Mouse (Mus musculus) left cerebral cortex, adult 11 months (tissue): ENCODE data around the gene Dip2a.

Experiments used
- DNase-seq: peaks from one replicate; pipeline ENCODE4 v3.0.0; 2022; ENCODE audit warnings: low spot score

The Dip2a gene

DNA sequence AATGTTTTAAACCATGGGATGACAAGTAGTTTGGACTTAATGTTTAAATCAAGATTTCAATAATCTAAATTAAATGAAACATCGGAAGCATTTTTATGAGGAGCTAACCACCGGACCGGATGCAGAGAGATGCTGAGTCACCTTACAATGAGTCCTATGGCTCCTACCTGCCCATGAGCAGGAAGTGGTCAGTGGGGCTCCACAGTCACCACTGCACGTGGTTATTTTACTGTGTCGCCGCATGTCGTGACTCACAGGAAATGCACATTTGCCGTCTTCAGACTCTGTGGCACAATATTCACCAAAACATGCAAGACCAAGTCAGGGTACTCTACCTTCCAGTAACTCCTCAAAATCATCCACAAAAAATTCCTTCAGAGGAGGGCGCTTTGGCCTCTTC is 38.4 kb downstream of the Dip2a start:
- DNase-seq, result no peak

DNA sequence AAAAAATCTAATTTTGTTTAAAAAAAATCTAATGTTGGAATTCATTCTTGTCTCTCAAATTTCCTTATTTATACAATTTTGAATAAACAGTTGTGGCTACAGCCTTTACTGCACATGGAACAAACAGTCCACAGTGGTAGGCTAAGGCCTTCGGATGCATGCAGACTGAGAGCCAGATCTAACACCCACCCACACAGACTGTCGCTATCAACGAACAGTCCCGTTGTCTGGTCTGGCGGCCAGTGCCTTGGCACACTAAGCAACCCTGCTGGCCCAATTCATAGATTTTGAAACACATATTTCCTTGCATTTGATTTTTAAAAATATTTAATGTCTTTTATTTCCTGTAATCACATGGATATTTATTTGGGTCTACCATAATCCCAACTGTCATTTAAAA is 45.0 kb downstream of the Dip2a start:
- DNase-seq, result no peak

- DNase-seq, result no peak
Observed at GRCm38 (mm10) chr10:76293222-76293621, 51.9 kb downstream of the Dip2a start.

DNA sequence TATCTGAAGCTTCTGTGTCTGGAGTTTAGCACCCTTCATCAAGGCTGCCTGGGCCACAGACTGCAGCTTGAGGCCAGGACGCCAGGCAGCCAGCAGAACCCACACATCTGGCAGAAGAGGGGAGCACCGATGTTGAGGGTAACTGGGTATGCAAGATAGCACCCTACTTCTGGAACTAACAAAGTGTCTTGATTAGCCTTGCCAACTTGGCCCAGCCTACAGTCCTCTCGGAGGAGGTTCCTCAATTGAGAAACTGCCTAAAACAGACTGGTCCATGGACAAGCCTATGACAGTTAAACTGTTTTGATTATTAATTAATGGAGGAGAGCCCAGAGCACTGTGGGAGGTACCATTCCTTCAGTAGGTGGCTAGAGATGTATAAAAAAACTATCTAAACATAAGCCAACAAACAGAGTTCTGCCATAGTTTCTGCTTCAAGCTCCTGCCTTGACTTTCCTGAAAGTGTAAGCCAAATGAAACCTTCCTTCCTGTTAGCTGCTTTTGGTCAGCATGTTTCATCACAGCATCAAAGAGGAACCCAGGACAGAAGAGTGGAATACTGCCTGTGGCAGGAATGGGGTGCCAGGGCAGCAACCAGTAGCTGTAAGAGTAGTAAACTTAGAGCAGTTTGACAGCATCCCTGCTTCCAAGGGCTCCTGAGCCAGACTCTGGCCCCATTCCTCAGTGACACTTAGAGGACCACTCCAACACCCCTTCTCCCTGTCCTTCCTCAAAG is 55.0 kb downstream of the Dip2a start:
- DNase-seq, result no peak

DNA sequence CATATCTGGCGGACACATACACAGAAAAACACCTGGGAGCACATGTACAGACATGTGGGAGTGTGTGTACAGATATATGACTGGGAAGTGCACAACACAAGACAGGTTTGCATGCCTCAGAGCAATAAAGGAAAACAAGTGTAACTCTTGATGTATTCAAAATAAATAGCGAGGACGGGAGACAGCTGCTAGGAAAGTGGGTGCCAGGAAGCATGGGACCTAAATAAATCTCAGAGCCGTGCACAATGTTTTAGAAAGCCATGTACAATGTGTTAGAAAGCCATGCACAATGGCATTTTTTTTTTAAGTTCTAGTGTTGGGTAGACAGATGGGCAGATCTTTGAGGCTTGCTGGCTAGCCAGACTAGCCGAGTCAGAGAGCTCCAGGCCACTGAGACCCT is 56.0 kb downstream of the Dip2a start:
- no peak for DNase-seq

- DNase-seq, result no peak
Observed at GRCm38 (mm10) chr10:76288268-76288993, 56.7 kb downstream of the Dip2a start.

DNA sequence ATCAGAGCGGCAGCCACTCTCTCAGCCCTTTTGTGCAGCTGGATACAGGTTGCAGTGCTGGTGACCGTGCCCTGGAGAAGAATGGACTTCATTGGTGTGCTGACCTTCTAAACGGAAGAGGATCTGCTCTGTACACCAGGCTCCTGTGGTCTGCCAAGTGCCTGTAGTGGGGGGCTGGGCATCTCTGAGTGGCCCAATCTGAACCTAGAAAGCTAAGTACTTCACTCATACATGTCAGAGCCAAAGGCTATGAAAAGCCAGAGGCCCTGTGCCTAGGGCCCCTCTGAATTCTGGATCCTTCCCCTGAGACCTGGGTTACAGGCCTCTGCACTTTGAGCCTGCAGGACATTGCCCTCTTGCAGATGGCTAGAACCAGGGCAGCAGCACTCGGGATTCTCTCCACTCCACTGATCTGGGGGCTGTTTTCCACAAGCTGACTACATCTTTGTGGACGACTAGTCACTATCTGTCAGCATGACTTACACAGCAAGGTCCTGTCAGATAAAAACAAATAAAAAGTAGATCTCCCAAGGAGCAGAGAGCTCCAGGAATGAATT is 66.5 kb downstream of the Dip2a start:
- no peak for DNase-seq

DNA sequence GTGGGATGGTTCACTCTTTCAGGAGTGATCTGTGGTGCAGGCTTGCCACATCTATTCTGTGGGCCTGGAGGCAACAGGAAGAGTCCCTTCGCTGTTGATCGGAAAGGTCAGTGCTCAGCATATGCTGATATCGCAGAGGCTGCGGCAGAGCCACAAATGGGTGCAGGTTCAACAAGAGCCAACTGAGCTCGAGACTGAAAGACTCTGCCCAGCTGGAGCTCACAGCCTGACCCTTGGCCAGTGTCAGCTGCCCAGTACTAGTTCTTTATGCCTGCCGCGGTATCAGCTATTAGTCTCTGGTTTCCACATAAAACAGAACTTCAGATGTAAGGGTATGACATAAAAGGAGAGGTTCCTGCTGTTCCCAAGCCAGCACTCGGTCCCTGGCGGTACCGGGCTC is 69.8 kb downstream of the Dip2a start:
- DNase-seq, result no peak

GRCm38 (mm10) chr10:76271238-76271637 is 73.9 kb downstream of the Dip2a start:
- DNase-seq, result no peak

DNA sequence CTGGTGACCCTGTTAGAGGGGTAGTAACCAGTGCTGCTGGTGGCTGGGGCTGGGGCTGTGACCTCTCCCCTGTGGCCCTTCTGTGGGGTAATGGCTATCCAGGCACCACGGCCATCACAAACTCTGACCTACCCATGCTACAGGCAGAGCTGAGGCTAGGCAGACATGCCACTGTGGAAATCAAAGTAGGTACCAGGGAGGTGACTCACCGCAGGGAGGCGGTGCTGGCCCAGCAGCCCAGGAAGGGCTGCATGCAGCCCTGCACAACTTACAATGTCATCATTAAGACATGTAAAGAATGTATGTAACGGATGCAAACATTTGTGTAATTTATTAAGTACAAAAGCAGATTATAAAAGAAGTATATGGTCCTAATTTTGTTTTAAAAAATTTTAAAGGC is 82.7 kb downstream of the Dip2a start:
- DNase-seq, result no peak

DNA sequence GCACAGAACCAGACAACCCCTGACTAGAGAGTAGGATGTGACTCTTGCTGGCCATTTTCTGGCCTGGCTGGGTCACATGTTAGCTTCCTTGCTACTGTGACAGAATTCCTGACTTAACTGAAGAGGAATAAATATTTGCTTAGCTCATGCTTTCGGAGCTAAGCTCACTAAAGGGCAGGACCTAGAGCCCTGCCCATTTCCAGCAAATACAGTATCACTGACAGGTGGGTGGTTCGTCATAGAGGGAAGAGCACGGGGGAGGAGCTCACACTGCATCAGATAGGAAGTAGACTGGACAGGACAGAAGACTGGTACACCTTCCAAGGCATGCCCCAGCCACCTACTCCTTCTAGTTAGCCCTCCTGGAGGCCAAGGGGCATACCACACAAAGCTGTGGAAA is 83.6 kb downstream of the Dip2a start:
- DNase-seq, result no peak

DNA sequence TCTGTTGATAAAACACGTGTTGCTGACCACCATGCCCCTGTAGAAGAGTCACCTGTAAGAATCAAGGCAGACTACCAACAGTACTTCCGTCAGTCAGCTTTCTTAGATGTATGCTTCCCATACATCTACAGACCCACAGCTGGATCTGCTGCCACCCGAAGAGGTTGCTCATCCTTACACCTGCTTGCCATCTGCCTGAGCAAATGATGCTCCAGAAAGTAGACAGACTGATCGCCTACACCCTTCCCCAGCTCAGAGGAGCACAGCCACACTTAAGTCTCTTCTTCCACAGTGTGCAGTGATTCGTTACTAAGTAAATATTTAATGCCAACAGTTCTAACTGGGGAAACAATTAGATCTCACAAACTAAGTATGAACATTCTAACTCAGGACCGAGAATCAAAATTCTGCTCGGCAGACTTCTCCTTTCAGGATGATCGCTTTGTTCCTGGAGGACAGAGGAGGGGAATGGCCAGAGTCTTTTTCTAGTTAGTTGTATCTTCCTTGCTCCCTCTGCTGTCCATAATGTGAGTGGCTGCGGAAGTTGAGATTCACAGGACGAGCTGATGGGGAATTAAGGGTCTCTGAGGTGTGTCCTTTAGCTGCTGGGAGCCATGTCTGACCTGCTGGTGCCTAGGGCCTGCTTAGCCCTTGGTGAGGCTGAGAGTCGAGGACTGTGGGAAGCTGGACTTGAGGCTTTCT is 84.6 kb downstream of the Dip2a start:
- no peak for DNase-seq

DNA sequence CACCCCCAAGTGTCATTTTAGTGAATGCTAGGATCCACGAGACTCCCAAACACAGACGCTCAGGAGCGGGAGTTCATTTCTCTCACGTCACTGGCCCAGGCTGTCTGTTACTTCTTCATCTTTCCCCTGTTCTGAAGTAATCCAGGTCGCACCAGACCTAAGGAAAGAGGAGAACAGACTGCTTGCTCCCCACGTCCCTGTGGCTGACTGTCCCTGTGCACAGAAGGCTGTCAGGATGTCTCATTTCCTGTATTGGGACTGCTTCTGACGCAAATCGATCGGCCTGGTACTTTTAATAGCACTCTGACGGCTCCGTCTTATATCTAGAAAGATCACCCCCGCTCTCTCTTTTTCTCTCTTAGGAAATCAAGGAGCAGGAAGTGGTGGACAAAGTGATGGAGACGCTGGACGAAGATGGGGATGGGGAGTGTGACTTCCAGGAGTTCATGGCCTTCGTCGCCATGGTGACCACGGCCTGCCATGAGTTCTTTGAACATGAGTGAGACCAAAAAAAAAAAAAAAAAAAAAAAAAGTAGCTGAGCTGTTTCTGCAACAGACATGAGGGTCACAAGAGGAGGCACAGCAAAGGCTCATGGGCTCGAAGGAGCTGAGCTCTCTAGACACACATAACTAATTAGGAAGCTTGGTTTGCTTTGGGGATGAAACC is 85.4 kb downstream of the Dip2a start:
- no peak for DNase-seq

DNA sequence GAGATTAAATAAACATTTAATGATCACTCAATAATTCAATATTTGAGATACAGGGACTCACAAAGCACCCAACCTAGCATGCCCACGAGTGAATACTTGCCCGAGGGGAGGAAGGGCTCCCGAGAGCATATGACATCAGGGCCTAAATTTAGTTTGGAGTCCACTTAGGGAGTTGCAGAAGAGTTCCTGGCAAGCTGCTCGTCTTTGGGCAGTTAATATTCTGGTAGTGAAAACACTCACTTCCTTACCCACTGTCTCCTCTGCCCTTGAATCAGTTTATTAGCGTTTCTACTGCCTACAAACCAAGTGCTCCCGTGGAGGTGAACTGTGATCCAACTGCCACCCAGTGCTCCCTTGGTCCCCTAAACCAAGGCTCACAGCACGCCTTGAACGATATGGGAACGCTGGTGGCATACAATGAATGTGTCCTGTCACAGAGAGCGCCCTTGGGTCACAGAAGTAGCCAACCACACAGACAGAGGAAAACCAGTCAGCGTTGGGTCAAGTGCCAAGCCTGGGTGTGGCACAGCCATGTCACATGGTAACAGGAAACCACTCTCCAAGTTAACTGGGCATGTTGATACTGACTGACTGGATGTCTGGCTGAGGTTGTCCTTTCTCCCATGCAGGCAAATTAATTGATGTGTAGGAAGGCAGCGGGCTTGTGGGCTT is 87.2 kb downstream of the Dip2a start:
- no peak for DNase-seq

GRCm38 (mm10) chr10:76257231-76257630 is 87.9 kb downstream of the Dip2a start:
- no peak for DNase-seq

- DNase-seq, result no peak
Observed at GRCm38 (mm10) chr10:76255617-76256016, 89.5 kb downstream of the Dip2a start.

- no peak for DNase-seq
Observed at GRCm38 (mm10) chr10:76253536-76253935, 91.6 kb downstream of the Dip2a start, which contains the start of gene S100b. S100b (plus strand) TSS chr10:76253853.

DNA sequence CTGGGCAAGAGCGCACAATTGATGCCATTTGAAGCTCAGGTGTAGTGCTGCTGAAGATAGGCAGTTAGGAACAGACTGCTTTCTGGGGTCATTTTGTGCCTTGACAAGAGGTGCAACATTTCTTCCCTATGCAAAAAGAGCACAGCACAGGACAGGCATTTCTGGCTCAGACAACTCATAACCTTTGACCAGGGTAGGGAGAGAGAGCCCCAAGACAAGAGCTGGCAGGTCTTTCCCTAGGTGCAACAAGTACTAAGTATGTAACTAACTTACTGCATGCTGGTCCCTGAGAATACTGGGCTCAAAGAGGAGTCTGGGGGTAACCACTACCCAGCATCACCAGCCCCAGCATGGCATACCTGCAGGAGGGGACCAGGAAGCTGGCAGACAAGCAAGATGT is 92.0 kb downstream of the Dip2a start:
- no peak for DNase-seq

GRCm38 (mm10) chr10:76250870-76251269 is 94.2 kb downstream of the Dip2a start:
- no peak for DNase-seq

DNA sequence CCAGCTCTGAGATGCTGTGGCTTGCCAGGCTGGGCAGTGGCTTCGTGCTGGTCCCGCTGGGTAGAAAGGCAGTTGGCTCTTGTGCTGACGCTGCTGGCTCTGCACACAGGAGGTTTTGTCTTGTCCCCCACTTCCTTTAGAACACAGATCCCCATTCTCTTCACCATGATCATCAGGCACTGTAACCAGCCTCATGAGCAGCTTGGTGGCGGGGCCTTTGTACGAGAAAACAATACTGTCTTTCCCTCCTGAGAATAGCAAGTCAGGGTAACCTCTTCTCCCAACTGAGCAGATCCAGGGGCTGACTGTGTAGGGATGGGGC is 96.5 kb downstream of the Dip2a start:
- DNase-seq, result no peak

GRCm38 (mm10) chr10:76247960-76248646 is 97.0 kb downstream of the Dip2a start:
- DNase-seq, result no peak
